Mouse (Mus musculus) embryonic fibroblast, embryonic 13.5 days (primary cell): ENCODE measurements around the gene Kcnj16. TPM values are rescaled to one million over a fixed set of nuclear protein-coding genes. Genes with fewer than 3 reads are reported as not detected.

Source experiments
- H3K27ac ChIP-seq: 2 replicates; pipeline ENCODE4 v1.5.1; 2012; ENCODE audit warnings: low read length, control low read depth, inconsistent platforms; ENCODE audit not compliant: insufficient read depth
- H3K4me1 ChIP-seq: 2 replicates; pipeline ENCODE4 v1.6.1; 2011; ENCODE audit warnings: low read length; ENCODE audit not compliant: control insufficient read depth, insufficient read depth
- H3K4me3 ChIP-seq: 2 replicates; pipeline ENCODE4 v1.5.1; 2011; ENCODE audit warnings: mild to moderate bottlenecking, control low read depth, low read length; ENCODE audit not compliant: insufficient read depth
- CTCF ChIP-seq: IDR thresholded peaks from 2 replicates; pipeline ENCODE4 v1.5.1; 2011; ENCODE audit warnings: mild to moderate bottlenecking, control low read depth, low read length, moderate library complexity, borderline replicate concordance; ENCODE audit not compliant: insufficient read depth
- POLR2A ChIP-seq: IDR thresholded peaks from 2 replicates; pipeline ENCODE4 v1.6.1; 2011; ENCODE audit warnings: low read depth, mild to moderate bottlenecking, control low read depth, low read length, moderate library complexity
- polyA plus RNA-seq: library from polyadenylated mRNA; stranded (reverse); fragments of >200 nt; gene quantifications from 2 replicates; pipeline ENCODE4 v1.2.4, GENCODE M21; 2011; ENCODE audit warnings: low read depth; ENCODE audit not compliant: missing spikeins, insufficient read length

Kcnj16 gene
- polyA plus RNA-seq, 1 experiment = not detected

DNA sequence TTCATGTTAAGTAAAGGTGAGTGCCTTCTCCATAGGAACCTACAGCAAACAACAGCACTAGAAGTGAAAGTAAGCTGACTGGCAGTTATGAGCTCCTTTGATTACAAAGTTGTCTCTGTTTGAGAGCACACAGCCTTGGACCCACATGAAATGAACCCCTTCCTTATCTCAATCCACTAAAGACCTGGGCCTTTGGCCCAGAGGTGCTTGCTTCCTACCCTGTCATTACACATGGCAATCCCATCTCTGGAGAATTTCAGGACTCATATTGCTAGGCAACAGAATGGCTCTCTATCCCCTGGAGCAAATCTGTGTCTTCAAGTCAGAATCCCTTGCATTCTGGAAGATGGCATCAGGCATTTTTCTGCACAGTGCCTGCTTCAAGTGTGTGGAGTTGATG, 102.6 kb downstream of the Kcnj16 start:
- Histone ChIP-seq H3K27ac (no peak overlapping the region), H3K4me1 (no peaks in the 10 kb centered on the region), H3K4me3 (no peak overlapping the region)
- TF ChIP-seq CTCF = no peak
- TF ChIP-seq POLR2A = no peak

- Histone ChIP-seq H3K4me1 (no peaks in the 10 kb centered on the region), H3K27ac (no peak overlapping the region), H3K4me3 (no peak overlapping the region)
- TF ChIP-seq POLR2A = no peak
- TF ChIP-seq CTCF = no peak
Observed at GRCm38 (mm10) chr11:111074131-111074530, 106.3 kb downstream of the Kcnj16 start.

Other genes with a start within 250 kb of the Kcnj16 start
- gene Kcnj2, start 98.1 kb downstream of the Kcnj16 start, polyA plus RNA-seq = 5.8 and 8.1 TPM in 2 replicates